Mouse (Mus musculus) hindbrain, postnatal 0 days (tissue): Measurements from ENCODE around the gene Dis3l. TPM values are rescaled to one million over a fixed set of nuclear protein-coding genes. Genes with fewer than 3 reads are reported as not detected.

Experiments
- ATAC-seq: fragments of 200-750 bp; cut with Nextera tagmentation; 2 replicates; pipeline ENCODE4 v1.8.0; 2017; ENCODE audit warnings: mild to moderate bottlenecking, moderate TSS enrichment, moderate library complexity
- DNase-seq: peaks from one replicate; pipeline ENCODE4 v3.0.0-alpha.2; 2015; ENCODE audit warnings: low spot score
- H3K27ac ChIP-seq: fragments of 300-500 bp; sonication (generic); 2 replicates; pipeline ENCODE4 v1.5.1; 2014; ENCODE audit warnings: mild to moderate bottlenecking
- H3K27me3 ChIP-seq: fragments of 300-500 bp; sonication (generic); 2 replicates; pipeline ENCODE4 v1.6.1; 2014; ENCODE audit warnings: low read length, mixed read lengths; ENCODE audit not compliant: insufficient read depth
- H3K36me3 ChIP-seq: fragments of 300-500 bp; sonication (generic); 2 replicates; pipeline ENCODE4 v1.6.1; 2014; ENCODE audit warnings: low read length, mixed read lengths; ENCODE audit not compliant: insufficient read depth
- H3K4me1 ChIP-seq: fragments of 300-500 bp; sonication (generic); 2 replicates; pipeline ENCODE4 v1.6.1; 2014; ENCODE audit warnings: antibody characterized with exemption, low read length, mixed read lengths; ENCODE audit not compliant: insufficient read depth
- H3K4me2 ChIP-seq: fragments of 300-500 bp; sonication (generic); 2 replicates; pipeline ENCODE4 v1.6.1; 2014; ENCODE audit warnings: low read depth, mild to moderate bottlenecking, low read length, moderate library complexity, mixed read lengths
- H3K4me3 ChIP-seq: fragments of 300-500 bp; sonication (generic); 2 replicates; pipeline ENCODE4 v1.5.1; 2014; ENCODE audit warnings: low read length
- H3K9ac ChIP-seq: fragments of 300-500 bp; sonication (generic); replicated peaks from 2 replicates; pipeline ENCODE4 v1.6.1; 2014; ENCODE audit warnings: mild to moderate bottlenecking, low read length, moderate library complexity, mixed read lengths
- H3K9me3 ChIP-seq: fragments of 300-500 bp; sonication (generic); 2 replicates; pipeline ENCODE4 v1.6.1; 2016; ENCODE audit warnings: low read length, mixed read lengths
- CTCF ChIP-seq: IDR thresholded peaks from 2 replicates; pipeline ENCODE4 v1.5.1; 2016; ENCODE audit warnings: antibody characterized with exemption, control low read depth, low read depth
- WGBS: fragments of 180-500 bp; shearing (Covaris S2); extraction: QIAGEN DNeasy Blood & Tissue Kit; methylation state at CpG from one replicate; pipeline ENCODE4 v1.1.7; 2014; 5-methylcytosine and 5-hydroxymethylcytosine counted together
- polyA plus RNA-seq: library from polyadenylated mRNA; unstranded; fragments of >200 nt; fragmentation: Nextera tagmentation; extraction: Ambion mirVana; gene quantifications from 2 replicates; pipeline ENCODE4 v1.2.1, GENCODE M21; 2015
- total RNA-seq: library from RNA; depleted of rRNA; stranded (reverse); fragments of >200 nt; gene quantifications from 2 replicates; pipeline ENCODE4 v1.2.3, GENCODE M21; 2014

Dis3l gene
- total and polyA plus RNA-seq, 2 experiments from 2014 or later: 15.3 to 15.7 TPM

GRCm38 (mm10) chr9:64335825-64336224, 5.3 kb downstream of the Dis3l start:
- TF ChIP-seq CTCF: no peak
- 0 out of 2 replicates have a peak, but pooled peaks cover 4% of the 10 kb centered on the region for H3K4me1 ChIP-seq
- H3K9ac ChIP-seq: no peak overlapping the region
- DNase-seq: no peak
- no peaks in the 10 kb centered on the region for H3K27me3 ChIP-seq
- 90% methylated on average over 6 of the region's 6 CpGs for WGBS
- H3K9me3 ChIP-seq: no peaks in the 10 kb centered on the region
- peaks cover 8% of the 10 kb centered on the region; the same call in 1 of the 2 replicates for H3K36me3 ChIP-seq
- no peak overlapping the region for H3K4me3 ChIP-seq
- no peak overlapping the region for H3K4me2 ChIP-seq
- no peak for ATAC-seq
- no peak overlapping the region for H3K27ac ChIP-seq

DNA sequence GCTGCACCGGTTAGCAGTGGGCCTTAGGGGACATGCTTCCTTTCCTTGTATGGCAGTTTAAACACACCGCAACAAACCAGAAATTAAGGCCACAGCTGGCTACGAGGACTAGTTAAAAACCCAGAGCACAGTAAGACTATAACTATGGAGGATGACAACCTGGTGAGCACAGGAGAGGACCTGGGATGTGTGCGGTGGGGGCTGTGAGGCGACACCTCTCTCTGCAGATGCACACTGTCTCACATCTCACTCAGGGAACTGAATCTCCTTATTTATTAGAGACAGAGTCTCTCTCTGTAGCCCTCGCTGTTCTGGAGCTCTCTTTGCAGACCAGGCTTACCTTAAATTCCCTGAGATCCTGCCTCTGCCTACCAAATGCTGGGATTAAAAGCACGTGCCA, 17.1 kb downstream of the Dis3l start:
- H3K36me3 ChIP-seq: peaks cover 19% of the 10 kb centered on the region; the same call in 1 of the 2 replicates
- H3K9me3 ChIP-seq: no peaks in the 10 kb centered on the region
- DNase-seq (no peak), ATAC-seq (no peak)
- no peak overlapping the region for H3K4me2 ChIP-seq
- H3K9ac ChIP-seq: no peak overlapping the region
- H3K4me1 ChIP-seq: no peaks in the 10 kb centered on the region
- no peak overlapping the region for H3K27ac ChIP-seq
- TF ChIP-seq CTCF: no peak
- no peaks in the 10 kb centered on the region for H3K27me3 ChIP-seq
- no peak overlapping the region for H3K4me3 ChIP-seq
- WGBS: 96% methylated on average over 7 of the region's 7 CpGs

GRCm38 (mm10) chr9:64316986-64317385, 24.1 kb downstream of the Dis3l start:
- H3K27me3 ChIP-seq: no peaks in the 10 kb centered on the region
- ATAC-seq (no peak), DNase-seq (no peak)
- H3K36me3 ChIP-seq: peaks cover 24% of the 10 kb centered on the region
- WGBS: 96% methylated on average over 5 of the region's 5 CpGs
- no peak for TF ChIP-seq CTCF
- H3K4me3 ChIP-seq: no peak overlapping the region
- no peaks in the 10 kb centered on the region for H3K9me3 ChIP-seq
- H3K4me2 ChIP-seq: no peak overlapping the region
- H3K9ac ChIP-seq: no peak overlapping the region
- H3K27ac ChIP-seq: no peak overlapping the region
- no peaks in the 10 kb centered on the region for H3K4me1 ChIP-seq

DNA sequence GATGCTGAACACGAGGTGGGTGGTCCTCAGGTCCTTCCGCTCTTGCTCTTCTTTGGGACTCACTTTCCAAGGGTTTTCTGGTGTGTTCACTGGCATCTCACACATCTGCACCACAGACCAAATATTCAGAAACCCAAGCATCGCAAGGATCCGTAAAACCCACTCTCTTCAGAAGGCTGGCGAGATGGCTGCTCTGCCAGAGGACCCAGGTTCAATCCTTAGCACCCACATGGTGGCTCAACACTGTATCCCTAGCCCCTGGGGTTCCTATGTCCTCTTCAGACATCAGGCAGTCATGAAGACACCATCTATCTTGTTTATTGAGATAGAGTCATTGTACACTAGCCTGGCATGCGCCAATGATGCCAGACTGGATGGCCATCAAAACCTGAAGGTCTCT, 26.4 kb downstream of the Dis3l start:
- Histone ChIP-seq H3K9ac (no peak overlapping the region), H3K36me3 (peaks cover 21% of the 10 kb centered on the region; the same call in 1 of the 2 replicates), H3K27ac (no peak overlapping the region), H3K9me3 (no peaks in the 10 kb centered on the region), H3K4me1 (no peaks in the 10 kb centered on the region), H3K4me3 (no peak overlapping the region), H3K4me2 (no peak overlapping the region), H3K27me3 (no peaks in the 10 kb centered on the region)
- no peak for TF ChIP-seq CTCF
- 96% methylated on average over 6 of the region's 6 CpGs for WGBS
- ATAC-seq (no peak), DNase-seq (no peak)

DNA sequence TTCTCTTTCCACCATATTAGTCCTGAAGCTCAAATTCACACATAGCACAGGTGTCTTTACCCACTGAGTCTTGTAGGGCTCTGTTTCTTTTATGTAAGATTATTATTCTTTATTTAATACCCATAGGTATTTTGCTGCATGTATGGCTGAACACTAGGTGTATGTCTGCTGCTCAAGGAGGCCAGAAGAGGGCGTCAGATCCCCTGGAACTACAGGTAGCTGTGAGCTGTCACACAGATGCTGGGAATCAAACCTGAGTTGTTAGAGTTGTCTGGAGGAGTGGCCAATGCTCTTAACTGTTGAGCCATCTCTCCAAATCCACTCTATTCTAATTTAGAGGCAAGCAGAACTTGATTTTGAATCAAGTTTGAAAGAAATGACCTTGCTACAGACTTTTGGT, 29.0 kb downstream of the Dis3l start:
- Histone ChIP-seq H3K4me3 (no peak overlapping the region), H3K36me3 (peaks cover 20% of the 10 kb centered on the region; the same call in 1 of the 2 replicates), H3K27me3 (no peaks in the 10 kb centered on the region), H3K9ac (no peak overlapping the region), H3K4me2 (no peak overlapping the region), H3K4me1 (no peaks in the 10 kb centered on the region), H3K9me3 (no peaks in the 10 kb centered on the region), H3K27ac (no peak overlapping the region)
- 0 out of 2 replicates have a peak, but pooled peaks have one; percentile 16 for TF ChIP-seq CTCF
- ATAC-seq (no peak), DNase-seq (no peak)
- WGBS: 39% methylated on average over 1 of the region's 1 CpGs

DNA sequence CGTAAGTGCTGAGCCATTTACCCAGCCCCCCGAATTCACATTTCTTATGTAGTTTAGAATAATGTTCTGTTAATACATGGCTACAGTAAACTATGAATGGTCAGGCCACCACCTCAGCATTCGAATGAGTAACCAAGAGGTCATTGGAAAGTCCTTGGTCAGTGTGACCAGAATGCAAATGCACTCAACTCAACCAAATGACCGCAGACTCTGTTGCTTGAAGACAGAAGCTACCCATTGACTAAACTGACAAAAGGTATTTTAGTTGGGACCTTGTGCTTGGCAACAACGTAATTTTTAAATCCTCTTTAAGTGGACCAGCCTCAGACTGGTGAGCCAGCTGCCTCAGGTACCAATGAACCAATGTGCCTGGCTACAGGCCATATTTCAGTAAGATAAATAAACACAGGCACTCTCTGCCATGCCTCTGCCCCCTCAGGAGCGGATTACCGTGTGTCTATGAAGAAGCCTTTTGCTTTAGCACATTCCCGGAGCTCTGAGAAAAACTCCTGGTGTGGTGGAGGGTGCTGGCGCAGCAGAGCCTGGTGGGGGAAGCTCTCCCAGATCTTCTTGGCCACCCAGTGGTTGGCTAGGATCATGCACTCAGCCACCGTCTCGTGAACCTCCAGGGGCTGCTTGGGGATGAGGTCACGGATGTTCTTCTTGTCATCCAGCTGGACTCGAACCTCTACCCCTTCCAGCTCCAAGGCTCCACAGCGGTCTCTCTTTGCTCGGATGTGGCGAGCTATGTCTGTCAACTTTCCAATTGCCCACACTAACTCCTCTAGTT, 29.9 kb downstream of the Dis3l start:
- H3K4me2 ChIP-seq: no peak overlapping the region
- peak; percentile 9 for DNase-seq
- ATAC-seq: no peak
- 78% methylated on average over 16 of the region's 16 CpGs for WGBS
- H3K27me3 ChIP-seq: no peaks in the 10 kb centered on the region
- H3K9me3 ChIP-seq: no peaks in the 10 kb centered on the region
- H3K36me3 ChIP-seq: peaks cover 25% of the 10 kb centered on the region; the same call in 1 of the 2 replicates
- peak; percentile 56 for TF ChIP-seq CTCF
- no peak overlapping the region for H3K4me3 ChIP-seq
- H3K4me1 ChIP-seq: no peaks in the 10 kb centered on the region
- no peak overlapping the region for H3K9ac ChIP-seq
- no peak overlapping the region for H3K27ac ChIP-seq
